Mouse (Mus musculus) cerebellum, adult 18-20 months (tissue): Measurements from ENCODE around the gene Sorl1.
"Not testable (repeated sequence)": the region's sequence is repeated elsewhere in the genome, so short reads cannot be mapped to it uniquely, and the experiment has no call there.

Source experiments
- DNase-seq, 2 experiments: peaks; one replicate each; pipeline ENCODE4 v3.0.0; 2021

Sorl1 gene

GRCm38 (mm10) chr9:42091561-42091960 is 32.5 kb downstream of the Sorl1 start:
- DNase-seq = no peak

- no peak for DNase-seq
These were observed 36.2 kb downstream of the Sorl1 start for GRCm38 (mm10) chr9:42087921-42088320.

GRCm38 (mm10) chr9:42085970-42086369 is 38.1 kb downstream of the Sorl1 start:
- DNase-seq = no peak

GRCm38 (mm10) chr9:42083661-42084067 is 40.4 kb downstream of the Sorl1 start:
- peak; percentile 53 for DNase-seq

GRCm38 (mm10) chr9:42081681-42082530 is 42.2 kb downstream of the Sorl1 start:
- peak; percentile 77 to 78 for DNase-seq

- DNase-seq = no peak
These were observed 43.4 kb downstream of the Sorl1 start for GRCm38 (mm10) chr9:42080671-42081070.

GRCm38 (mm10) chr9:42077112-42077845 is 46.8 kb downstream of the Sorl1 start:
- DNase-seq = no peak

- DNase-seq = no peak
These were observed 47.7 kb downstream of the Sorl1 start for GRCm38 (mm10) chr9:42076256-42076849.

- no peak for DNase-seq
These were observed 48.9 kb downstream of the Sorl1 start for GRCm38 (mm10) chr9:42075241-42075640.

- DNase-seq = peak; percentile 49
These were observed 52.1 kb downstream of the Sorl1 start for GRCm38 (mm10) chr9:42072010-42072409.

- no peak for DNase-seq
These were observed 53.2 kb downstream of the Sorl1 start for GRCm38 (mm10) chr9:42070856-42071255.

GRCm38 (mm10) chr9:42069471-42069870 is 54.6 kb downstream of the Sorl1 start:
- DNase-seq = no peak

- no peak for DNase-seq
These were observed 56.1 kb downstream of the Sorl1 start for GRCm38 (mm10) chr9:42067950-42068349.

GRCm38 (mm10) chr9:42065756-42066155 is 58.3 kb downstream of the Sorl1 start:
- no peak for DNase-seq

- no peak for DNase-seq
These were observed 60.7 kb downstream of the Sorl1 start for GRCm38 (mm10) chr9:42063391-42063790.

GRCm38 (mm10) chr9:42062269-42062668 is 61.8 kb downstream of the Sorl1 start:
- DNase-seq = no peak

GRCm38 (mm10) chr9:42059006-42059405 is 65.1 kb downstream of the Sorl1 start:
- DNase-seq = not testable (repeated sequence)

GRCm38 (mm10) chr9:42056591-42056990 is 67.5 kb downstream of the Sorl1 start:
- DNase-seq = no peak

GRCm38 (mm10) chr9:42055378-42055777 is 68.7 kb downstream of the Sorl1 start:
- peak in 1 of 2 experiments; percentile 45 for DNase-seq

- DNase-seq = peak; percentile 92 to 94
These were observed 69.5 kb downstream of the Sorl1 start for GRCm38 (mm10) chr9:42054339-42055272.

- DNase-seq = no peak
These were observed 70.4 kb downstream of the Sorl1 start for GRCm38 (mm10) chr9:42053591-42054190.
